Mouse (Mus musculus) liver, embryonic 12.5 days (tissue): ENCODE measurements around the gene Tmem37. TPM values are rescaled to one million over a fixed set of nuclear protein-coding genes. Genes with fewer than 3 reads are reported as not detected.

Experiments
- ATAC-seq: fragments of 200-750 bp; cut with Nextera tagmentation; 2 replicates; pipeline ENCODE4 v1.8.0; 2017; ENCODE audit warnings: moderate number of reproducible peaks, mild to moderate bottlenecking, moderate library complexity
- H3K27ac ChIP-seq: fragments of 300-500 bp; sonication (generic); 2 replicates; pipeline ENCODE4 v1.5.1; 2016; ENCODE audit warnings: mild to moderate bottlenecking
- H3K27me3 ChIP-seq: fragments of 300-500 bp; sonication (generic); replicated peaks from 2 replicates; pipeline ENCODE4 v1.6.1; 2016; ENCODE audit warnings: mild to moderate bottlenecking, moderate library complexity
- H3K36me3 ChIP-seq: fragments of 300-500 bp; sonication (generic); 2 replicates; pipeline ENCODE4 v1.6.1; 2016; ENCODE audit warnings: mild to moderate bottlenecking, moderate library complexity
- H3K4me1 ChIP-seq: fragments of 300-500 bp; sonication (generic); 2 replicates; pipeline ENCODE4 v1.6.1; 2016
- H3K4me2 ChIP-seq: fragments of 300-500 bp; sonication (generic); 2 replicates; pipeline ENCODE4 v1.6.1; 2016; ENCODE audit warnings: mild to moderate bottlenecking, moderate library complexity
- H3K4me3 ChIP-seq: fragments of 300-500 bp; sonication (generic); 2 replicates; pipeline ENCODE4 v1.5.1; 2016; ENCODE audit warnings: mild to moderate bottlenecking, moderate library complexity
- H3K9ac ChIP-seq: fragments of 300-500 bp; sonication (generic); 2 replicates; pipeline ENCODE4 v1.6.1; 2016; ENCODE audit warnings: mild to moderate bottlenecking, moderate library complexity
- H3K9me3 ChIP-seq: fragments of 300-500 bp; sonication (generic); replicated peaks from 2 replicates; pipeline ENCODE4 v1.6.1; 2016; ENCODE audit warnings: mild to moderate bottlenecking, moderate library complexity
- WGBS: fragments of 180-500 bp; shearing (Covaris S2); methylation state at CpG from one replicate; pipeline ENCODE4 v1.1.7; 2016; ENCODE audit not compliant: insufficient replicate concordance; 5-methylcytosine and 5-hydroxymethylcytosine counted together
- polyA plus RNA-seq: library from polyadenylated mRNA; unstranded; fragments of >200 nt; fragmentation: Nextera tagmentation; extraction: Ambion mirVana; gene quantifications from 2 replicates; pipeline ENCODE4 v1.2.1, GENCODE M21; 2016

Tmem37 gene
- polyA plus RNA-seq, 1 experiment from 2014 or later = 37.0 TPM

DNA sequence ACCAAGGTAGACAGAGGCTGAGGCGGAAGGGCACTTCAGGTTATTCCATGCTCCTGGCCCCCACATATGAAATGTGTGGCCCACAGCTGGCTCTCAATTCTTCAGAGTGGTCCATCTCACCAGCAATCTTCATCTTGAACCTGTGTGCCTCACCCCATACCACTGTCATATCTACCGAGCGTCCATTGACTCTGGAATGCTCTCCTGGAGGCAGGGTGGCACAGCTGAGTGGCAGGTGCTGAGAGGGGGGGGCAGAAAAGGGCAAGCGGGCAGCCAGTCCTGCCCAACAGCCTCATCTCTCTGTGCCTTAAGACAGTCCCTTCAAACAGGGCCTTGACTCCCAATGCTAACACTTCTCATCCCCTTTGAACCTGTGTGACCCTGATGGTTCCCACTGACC is 2.7 kb downstream of the Tmem37 start:
- peaks cover 20% of the 10 kb centered on the region; the same call in 1 of the 2 replicates for H3K4me1 ChIP-seq
- 74% methylated on average over 4 of the region's 4 CpGs for WGBS

DNA sequence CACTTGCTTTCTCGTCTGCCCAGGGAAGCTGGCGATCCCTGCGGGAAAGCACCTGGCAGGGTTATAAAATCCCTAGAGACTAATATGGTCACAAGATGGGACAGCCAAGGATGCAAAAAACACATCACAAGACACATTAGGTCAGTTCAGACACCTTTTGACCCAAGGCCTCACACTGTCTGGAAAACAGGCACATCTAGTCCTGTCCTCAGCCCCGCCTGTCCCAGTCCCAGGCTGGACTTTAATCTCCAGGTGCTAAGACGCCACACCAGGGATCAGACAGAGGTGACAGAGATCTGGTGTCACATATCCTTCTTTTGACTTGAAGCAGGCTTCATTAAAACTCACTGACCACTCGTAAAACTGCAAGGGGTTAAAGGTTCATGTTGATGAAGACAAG is 3.7 kb downstream of the Tmem37 start:
- H3K27me3 ChIP-seq = peaks cover 36% of the 10 kb centered on the region
- no peak overlapping the region for H3K4me2 ChIP-seq
- no peak overlapping the region for H3K9ac ChIP-seq
- no peaks in the 10 kb centered on the region for H3K9me3 ChIP-seq
- WGBS = 60% methylated on average over 6 of the region's 6 CpGs
- peaks cover 3% of the 10 kb centered on the region; the same call in 1 of the 2 replicates for H3K36me3 ChIP-seq
- no peak overlapping the region for H3K4me3 ChIP-seq
- peaks cover 20% of the 10 kb centered on the region; the same call in 1 of the 2 replicates for H3K4me1 ChIP-seq
- ATAC-seq = no peak
- H3K27ac ChIP-seq = no peak overlapping the region

More for the DNA sequence above, 2.7 kb downstream of the Tmem37 start:
- H3K9ac ChIP-seq = no peak overlapping the region
- H3K4me3 ChIP-seq = no peak overlapping the region
- peaks cover 3% of the 10 kb centered on the region; the same call in 1 of the 2 replicates for H3K36me3 ChIP-seq
- H3K27me3 ChIP-seq = peaks cover 40% of the 10 kb centered on the region
- no peaks in the 10 kb centered on the region for H3K9me3 ChIP-seq
- no peak overlapping the region for H3K4me2 ChIP-seq
- H3K27ac ChIP-seq = no peak overlapping the region
- ATAC-seq = no peak

DNA sequence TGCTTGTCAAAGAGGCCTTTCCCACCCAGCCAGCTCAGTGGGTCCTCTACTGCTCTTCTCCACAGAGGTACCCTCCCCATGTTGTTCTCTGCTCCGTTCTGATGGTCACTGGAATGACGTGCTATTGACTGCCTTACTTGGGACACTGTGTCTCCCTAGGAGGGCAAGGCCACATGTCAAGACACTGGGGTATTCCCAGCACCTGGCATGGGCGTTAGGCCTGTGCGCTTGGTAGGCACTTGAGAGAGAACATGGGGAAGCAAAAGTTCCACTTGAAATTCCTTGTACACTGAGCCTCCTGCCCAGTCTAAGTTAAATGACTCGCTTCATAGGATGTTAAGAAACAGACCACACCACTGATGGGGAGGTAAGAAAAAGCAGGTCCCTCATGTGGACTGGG is 4.8 kb downstream of the Tmem37 start:
- Histone ChIP-seq H3K9ac (no peak overlapping the region), H3K4me2 (no peak overlapping the region), H3K27ac (no peak overlapping the region), H3K4me3 (no peak overlapping the region), H3K9me3 (no peaks in the 10 kb centered on the region), H3K36me3 (peaks cover 3% of the 10 kb centered on the region; the same call in 1 of the 2 replicates), H3K4me1 (peaks cover 16% of the 10 kb centered on the region; the same call in 1 of the 2 replicates), H3K27me3 (peaks cover 25% of the 10 kb centered on the region)
- ATAC-seq = no peak
- WGBS = 71% methylated on average over 5 of the region's 5 CpGs

DNA sequence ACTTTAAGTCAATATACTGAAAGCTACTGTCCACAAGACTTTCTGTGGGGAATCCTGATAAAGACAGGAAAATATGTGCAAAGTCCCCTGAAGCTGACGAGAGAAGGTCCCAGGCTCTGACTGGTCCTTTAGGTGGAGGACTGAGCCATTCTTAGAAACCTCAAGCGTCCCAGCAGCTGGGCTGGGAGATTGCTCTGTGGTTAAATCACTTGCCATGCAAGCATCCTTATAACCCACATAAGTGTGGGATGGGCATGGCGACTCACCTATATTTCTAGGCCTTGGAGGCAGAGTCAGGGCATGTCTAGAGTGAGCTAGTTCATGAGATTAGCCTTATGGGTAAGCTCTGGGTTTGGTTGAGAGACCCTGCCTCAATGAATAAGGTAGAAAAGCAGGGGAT is 7.2 kb downstream of the Tmem37 start:
- Histone ChIP-seq H3K4me3 (no peak overlapping the region), H3K9me3 (no peaks in the 10 kb centered on the region), H3K27ac (peak overlapping the region; percentile 41; the same call in 1 of the 2 replicates), H3K9ac (no peak overlapping the region), H3K36me3 (peaks cover 3% of the 10 kb centered on the region; the same call in 1 of the 2 replicates), H3K27me3 (peaks cover 1% of the 10 kb centered on the region; the same call in 1 of the 2 replicates), H3K4me2 (no peak overlapping the region), H3K4me1 (0 out of 2 replicates have a peak, but pooled peaks cover 5% of the 10 kb centered on the region)
- ATAC-seq = no peak
- whole genome bisulfite sequencing = 50% methylated on average over 3 of the region's 3 CpGs

DNA sequence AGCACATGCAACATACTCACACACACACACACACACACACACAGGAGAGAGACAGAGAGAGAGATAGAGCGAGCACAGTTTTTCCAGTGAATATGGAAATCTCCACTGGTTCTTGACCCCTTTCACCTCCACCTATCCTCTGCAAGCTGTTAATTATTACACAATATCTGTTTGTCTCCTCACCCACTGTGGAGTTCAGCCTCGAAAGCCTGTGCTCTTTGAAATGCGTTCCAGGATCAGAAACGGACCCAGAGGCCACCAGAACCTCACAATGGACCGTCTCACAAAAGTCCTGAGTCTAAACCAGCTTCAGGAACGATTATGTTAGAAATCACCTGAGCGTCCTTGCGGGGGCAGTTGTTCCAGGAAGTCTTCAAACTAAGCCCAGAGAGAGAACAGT is 7.7 kb downstream of the Tmem37 start:
- peaks cover 3% of the 10 kb centered on the region; the same call in 1 of the 2 replicates for H3K36me3 ChIP-seq
- H3K9me3 ChIP-seq = no peaks in the 10 kb centered on the region
- H3K9ac ChIP-seq = no peak overlapping the region
- H3K4me3 ChIP-seq = no peak overlapping the region
- no peak overlapping the region for H3K4me2 ChIP-seq
- peak; percentile 34; the same call in 1 of the 2 replicates for ATAC-seq
- no peaks in the 10 kb centered on the region for H3K27me3 ChIP-seq
- H3K4me1 ChIP-seq = 0 out of 2 replicates have a peak, but pooled peaks cover 5% of the 10 kb centered on the region
- peak overlapping the region; percentile 41; the same call in 1 of the 2 replicates for H3K27ac ChIP-seq
- WGBS = 61% methylated on average over 8 of the region's 8 CpGs

DNA sequence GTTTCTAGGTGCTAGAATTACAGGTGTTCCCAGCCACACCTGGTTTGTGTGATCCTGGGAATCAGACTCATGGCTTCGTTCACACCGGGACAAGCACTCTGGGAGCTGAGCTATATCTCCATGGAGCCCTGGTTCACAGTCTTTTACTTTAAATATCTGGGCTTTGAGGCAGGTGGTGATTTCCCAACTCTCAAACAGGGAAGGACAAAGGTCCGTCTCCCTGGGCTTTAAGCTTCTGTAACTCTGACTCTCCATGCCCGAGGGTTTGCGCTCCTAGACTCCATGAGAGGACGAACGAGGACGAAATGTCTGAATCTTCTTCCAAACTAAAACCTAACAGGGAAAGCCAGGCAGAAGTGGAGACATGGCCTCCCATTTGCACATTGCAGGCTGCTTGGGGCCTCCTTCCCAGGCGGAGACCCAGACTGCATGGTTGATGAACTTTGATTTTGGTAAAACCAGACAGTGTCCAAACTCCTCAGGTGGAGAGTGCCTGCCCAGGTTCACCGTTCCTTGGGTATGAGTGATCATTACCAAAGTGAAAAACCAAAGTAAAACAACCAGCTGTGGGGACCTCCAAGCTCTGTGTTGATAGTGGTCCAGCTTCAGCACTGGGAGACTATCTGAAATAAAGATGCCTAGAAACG is 9.7 kb downstream of the Tmem37 start:
- 0 out of 2 replicates have a peak overlapping the region, but pooled peaks have one; percentile 30 for H3K27ac ChIP-seq
- H3K9ac ChIP-seq = no peak overlapping the region
- WGBS = 68% methylated on average over 11 of the region's 11 CpGs
- H3K27me3 ChIP-seq = no peaks in the 10 kb centered on the region
- no peak overlapping the region for H3K4me3 ChIP-seq
- peaks cover 3% of the 10 kb centered on the region; the same call in 1 of the 2 replicates for H3K36me3 ChIP-seq
- ATAC-seq = no peak; the same call in 1 of the 2 replicates
- H3K4me2 ChIP-seq = no peak overlapping the region
- H3K9me3 ChIP-seq = no peaks in the 10 kb centered on the region
- H3K4me1 ChIP-seq = 0 out of 2 replicates have a peak, but pooled peaks cover 4% of the 10 kb centered on the region

DNA sequence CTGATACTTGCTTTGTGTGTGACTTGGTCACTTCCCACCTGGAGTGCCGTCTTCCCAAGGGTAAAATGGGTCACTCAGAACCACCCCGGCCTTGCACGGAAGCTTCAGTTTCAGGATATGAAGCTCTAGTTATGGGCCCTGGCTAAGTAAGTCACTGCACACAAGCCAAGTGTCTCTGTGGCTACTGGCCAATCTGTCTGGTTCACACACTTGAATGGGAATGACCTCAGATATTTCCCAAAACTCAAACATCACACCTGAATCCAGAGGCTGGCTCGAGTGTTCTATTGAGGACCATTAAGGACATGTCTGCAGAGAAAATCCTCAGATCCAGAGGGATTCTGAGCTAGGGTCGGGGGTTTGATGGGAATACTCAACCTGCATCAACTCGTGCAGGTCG is 11.6 kb downstream of the Tmem37 start:
- H3K27me3 ChIP-seq = no peaks in the 10 kb centered on the region
- no peaks in the 10 kb centered on the region for H3K4me1 ChIP-seq
- H3K4me3 ChIP-seq = no peak overlapping the region
- ATAC-seq = no peak
- H3K36me3 ChIP-seq = no peaks in the 10 kb centered on the region
- no peak overlapping the region for H3K9ac ChIP-seq
- H3K4me2 ChIP-seq = no peak overlapping the region
- no peak overlapping the region for H3K27ac ChIP-seq
- no peaks in the 10 kb centered on the region for H3K9me3 ChIP-seq
- WGBS = 72% methylated on average over 7 of the region's 7 CpGs

DNA sequence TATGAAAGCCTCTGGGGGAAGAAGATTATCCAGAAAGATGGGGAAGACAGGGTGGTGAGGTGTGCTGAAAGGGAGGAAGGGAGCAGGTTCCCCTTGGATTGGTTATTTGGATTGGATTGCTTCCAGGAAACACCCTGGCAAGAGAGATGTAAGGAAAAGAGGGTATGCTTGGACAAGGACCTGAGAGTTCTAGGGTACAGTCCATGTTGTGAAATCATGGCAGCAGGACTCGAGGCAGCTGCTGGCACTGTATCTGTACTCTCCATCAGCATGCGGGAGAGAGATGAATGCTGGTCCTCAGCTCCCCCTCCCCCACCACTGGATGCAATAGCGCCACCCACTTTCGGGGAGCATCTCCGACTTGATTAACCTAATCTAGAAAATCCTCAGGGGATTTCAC is 13.2 kb downstream of the Tmem37 start:
- ATAC-seq = no peak
- Histone ChIP-seq H3K4me2 (no peak overlapping the region), H3K36me3 (no peaks in the 10 kb centered on the region), H3K27ac (no peak overlapping the region), H3K9me3 (no peaks in the 10 kb centered on the region), H3K27me3 (no peaks in the 10 kb centered on the region), H3K9ac (no peak overlapping the region), H3K4me3 (no peak overlapping the region), H3K4me1 (no peaks in the 10 kb centered on the region)
- 58% methylated on average over 5 of the region's 5 CpGs for WGBS

DNA sequence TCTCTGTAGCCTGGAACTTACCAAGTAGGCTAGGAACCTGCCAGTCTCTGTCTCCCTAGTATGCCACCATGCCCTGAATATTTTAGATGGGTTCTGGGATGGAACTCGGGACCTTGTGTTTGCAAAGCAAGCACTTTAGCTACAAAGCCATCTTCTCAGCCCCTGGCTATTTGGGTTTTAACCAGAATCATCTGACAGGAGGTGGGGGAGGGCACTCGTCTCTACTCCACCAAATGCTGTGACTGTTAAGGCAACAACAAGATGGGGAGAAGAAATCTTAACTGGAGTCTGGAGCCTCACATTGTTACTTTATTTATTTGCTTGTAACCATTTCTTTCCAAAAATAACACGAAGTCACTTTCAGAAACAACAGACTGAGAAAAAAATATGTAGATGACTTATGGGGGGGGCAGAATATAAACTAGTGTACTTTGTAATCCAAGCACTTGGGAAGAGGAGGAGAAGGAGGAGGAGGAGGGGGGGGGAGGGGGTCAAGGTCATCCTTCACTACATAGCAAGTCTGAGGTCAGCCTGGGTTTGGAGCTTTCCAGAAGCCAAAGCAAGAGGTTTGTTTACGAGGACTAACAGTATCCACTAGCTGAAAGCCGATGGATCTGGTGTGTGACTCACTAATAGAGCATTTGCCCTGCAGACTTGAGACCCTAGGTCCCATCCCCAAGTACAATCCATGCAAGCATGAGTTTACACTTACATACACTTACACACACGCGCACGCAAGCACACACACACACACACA is 16.0 kb downstream of the Tmem37 start:
- WGBS = 60% methylated on average over 8 of the region's 8 CpGs
- no peaks in the 10 kb centered on the region for H3K36me3 ChIP-seq
- H3K9me3 ChIP-seq = no peaks in the 10 kb centered on the region
- no peaks in the 10 kb centered on the region for H3K27me3 ChIP-seq
- H3K4me3 ChIP-seq = no peak overlapping the region
- no peak for ATAC-seq
- no peak overlapping the region for H3K27ac ChIP-seq
- H3K4me2 ChIP-seq = no peak overlapping the region
- H3K4me1 ChIP-seq = no peaks in the 10 kb centered on the region
- no peak overlapping the region for H3K9ac ChIP-seq

DNA sequence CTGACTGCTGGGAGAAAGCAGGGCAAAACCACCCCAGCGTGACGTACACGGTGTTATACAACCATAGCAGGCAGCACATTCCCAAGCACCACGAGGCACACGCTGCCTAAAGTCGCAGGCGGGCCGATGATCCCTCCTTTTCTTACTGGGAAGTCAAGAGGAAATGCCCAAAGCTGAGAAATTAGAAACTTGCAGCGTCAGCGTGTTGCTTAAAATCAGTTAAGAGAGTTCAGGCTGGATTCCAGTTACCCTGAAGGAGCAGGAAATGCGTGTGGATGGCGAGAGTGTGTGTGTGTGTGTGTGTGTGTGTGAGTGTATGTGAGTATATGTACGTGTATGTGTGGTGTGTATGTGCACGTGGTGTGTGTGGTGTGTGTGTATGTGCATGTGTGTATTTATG is 16.8 kb downstream of the Tmem37 start:
- no peak for ATAC-seq
- H3K36me3 ChIP-seq = no peaks in the 10 kb centered on the region

DNA sequence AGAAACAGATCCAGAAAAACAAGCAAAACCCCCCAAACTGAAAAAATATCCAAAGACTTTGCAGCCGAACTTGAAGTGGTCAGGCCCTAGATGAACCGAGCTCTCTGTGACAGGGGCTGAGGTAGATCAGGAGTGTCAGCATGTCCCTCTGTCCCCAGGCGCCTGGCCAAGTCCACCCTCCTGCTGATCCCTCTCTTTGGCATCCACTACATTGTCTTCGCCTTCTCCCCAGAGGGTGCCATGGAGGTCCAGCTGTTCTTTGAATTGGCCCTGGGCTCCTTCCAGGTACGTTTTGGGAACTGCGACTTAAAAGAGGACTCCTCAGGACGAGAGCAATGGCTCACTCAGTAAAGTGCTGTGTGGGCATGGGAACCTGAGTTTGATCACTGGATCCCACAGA is 17.6 kb downstream of the Tmem37 start:
- no peaks in the 10 kb centered on the region for H3K27me3 ChIP-seq
- no peaks in the 10 kb centered on the region for H3K36me3 ChIP-seq
- ATAC-seq = no peak
- no peaks in the 10 kb centered on the region for H3K4me1 ChIP-seq
- H3K4me3 ChIP-seq = no peak overlapping the region
- no peak overlapping the region for H3K27ac ChIP-seq
- 54% methylated on average over 7 of the region's 7 CpGs for WGBS
- no peaks in the 10 kb centered on the region for H3K9me3 ChIP-seq
- H3K4me2 ChIP-seq = no peak overlapping the region
- H3K9ac ChIP-seq = no peak overlapping the region

More for the DNA sequence above, 16.8 kb downstream of the Tmem37 start:
- Histone ChIP-seq H3K4me3 (no peak overlapping the region), H3K27me3 (no peaks in the 10 kb centered on the region), H3K4me1 (no peaks in the 10 kb centered on the region), H3K27ac (no peak overlapping the region), H3K9me3 (no peaks in the 10 kb centered on the region), H3K4me2 (no peak overlapping the region), H3K9ac (no peak overlapping the region)
- 61% methylated on average over 14 of the region's 14 CpGs for WGBS

DNA sequence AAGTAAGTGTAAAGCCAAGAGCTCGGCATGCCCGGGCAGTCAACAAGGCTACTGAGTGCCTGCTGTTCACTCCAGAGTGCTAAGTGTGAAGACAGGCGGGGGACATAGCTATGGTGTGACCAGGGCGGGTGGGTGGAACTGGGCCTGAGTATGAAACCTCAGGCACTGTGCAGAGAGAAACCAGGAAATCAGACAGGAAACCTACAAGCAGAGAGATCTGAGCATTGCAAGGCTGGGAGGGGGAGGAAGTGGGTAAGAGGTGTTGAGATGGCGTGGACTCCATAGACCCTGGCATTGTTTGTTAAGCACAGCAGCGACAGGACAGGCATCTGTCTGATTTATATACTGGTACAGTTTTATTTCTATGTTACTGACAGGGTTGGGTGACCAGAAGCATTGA is 18.4 kb downstream of the Tmem37 start:
- H3K36me3 ChIP-seq = no peaks in the 10 kb centered on the region
- H3K27ac ChIP-seq = no peak overlapping the region
- no peak overlapping the region for H3K4me3 ChIP-seq
- no peaks in the 10 kb centered on the region for H3K27me3 ChIP-seq
- no peak overlapping the region for H3K4me2 ChIP-seq
- ATAC-seq = 0 out of 2 replicates have a peak, but pooled peaks have one; percentile 33
- no peak overlapping the region for H3K9ac ChIP-seq
- WGBS = 41% methylated on average over 6 of the region's 6 CpGs
- H3K9me3 ChIP-seq = no peaks in the 10 kb centered on the region
- no peaks in the 10 kb centered on the region for H3K4me1 ChIP-seq
